In genomic region chr9:21568657-21569255, GRCm38 (mm10) we compare ENCODE assay signal across 25 mouse cellular contexts. TPM values are rescaled to one million over a fixed set of nuclear protein-coding genes. Genes with fewer than 3 reads are reported as not detected.
DNase-seq lines count a peak whose midpoint lies in the region; ATAC-seq and TF ChIP-seq lines count a peak whose summit lies in the region.
"Had no signal": no experiment of that assay in that cellular context is flagged by ENCODE, and none has a peak within 500 bp of the region (broad histone marks: within the 10 kb centered on the region; RNA-seq: fewer than 3 reads in every experiment).

No protein-coding gene starts in this region.

- no peaks in the 10 kb centered on the region for H3K9me3 ChIP-seq in kidney, embryonic 14.5 days (ENCODE audit: control insufficient read depth, low read length)
- no peaks in the 10 kb centered on the region for H3K9me3 ChIP-seq in midbrain, embryonic 11.5 days (ENCODE audit: control insufficient read depth, low read length)
- H3K9me3 ChIP-seq in midbrain, embryonic 13.5 days = no peaks in the 10 kb centered on the region
- H3K9me3 ChIP-seq: embryonic facial prominence, embryonic 13.5 days; forebrain, embryonic 10.5 days; forebrain, embryonic 15.5 days; heart, embryonic 13.5 days; limb, embryonic 13.5 days; midbrain, embryonic 12.5 days; neural tube, embryonic 13.5 days had no signal

- intact Hi-C loops in gastrocnemius, adult 2 months (cut with DNase I) = no loop called here
- intact Hi-C loops in gastrocnemius, postnatal 14 days (cut with DNase I; ENCODE audit: low total_unique reads) = no loop called here

- WGBS in kidney, embryonic 14.5 days = 62% methylated on average over 8 of the region's 8 CpGs
- 91% methylated on average over 8 of the region's 8 CpGs for WGBS in midbrain, embryonic 11.5 days
- WGBS in midbrain, embryonic 13.5 days = 90% methylated on average over 8 of the region's 8 CpGs

- no peak overlapping the region for H3K9ac ChIP-seq in kidney, embryonic 14.5 days (ENCODE audit: low read depth, low read length)
- H3K9ac ChIP-seq in midbrain, embryonic 11.5 days (ENCODE audit: low read length) = no peak overlapping the region
- no peak overlapping the region for H3K9ac ChIP-seq in midbrain, embryonic 13.5 days (replicated peaks)
- H3K9ac ChIP-seq: embryonic facial prominence, embryonic 13.5 days; forebrain, embryonic 15.5 days; heart, embryonic 13.5 days; limb, embryonic 13.5 days; midbrain, embryonic 12.5 days had no signal

- DNase-seq in gastrocnemius, adult 2 months = peak; percentile 48
- DNase-seq in gastrocnemius, postnatal 14 days = no peak
- peak; percentile 33 for DNase-seq in kidney, adult 9 months
- peak; percentile 72 for DNase-seq in midbrain, embryonic 11.5 days (ENCODE audit: low spot score, missing footprints)
- DNase-seq in layer of hippocampus, adult 2 months (ENCODE audit: low spot score in 2 of 2) = no peak
- DNase-seq: adrenal gland, adult 8-10 months; cerebellum, adult 2 months; cerebellum, postnatal 25 days; heart, adult 2 months; heart, postnatal 10 days; kidney, adult 18-20 months; lung, postnatal 36 days; right cerebral cortex, postnatal 4 days; thymus, adult 2 months; thymus, postnatal 36 days had no signal

- H3K27me3 ChIP-seq in kidney, embryonic 14.5 days (ENCODE audit: control insufficient read depth, insufficient read depth, low read length) = no peaks in the 10 kb centered on the region
- H3K27me3 ChIP-seq in midbrain, embryonic 11.5 days (ENCODE audit: control insufficient read depth, insufficient read depth, low read length) = no peaks in the 10 kb centered on the region
- H3K27me3 ChIP-seq in midbrain, embryonic 13.5 days = no peaks in the 10 kb centered on the region
- H3K27me3 ChIP-seq: embryonic facial prominence, embryonic 13.5 days; forebrain, embryonic 15.5 days; heart, embryonic 13.5 days; limb, embryonic 13.5 days; midbrain, embryonic 12.5 days; neural tube, embryonic 13.5 days had no signal

- no peak; the same call in 1 of the 2 replicates for ATAC-seq in kidney, embryonic 14.5 days (ENCODE audit: low FRiP score, low TSS enrichment)
- no peak for ATAC-seq in midbrain, embryonic 11.5 days (ENCODE audit: low FRiP score)
- no peak for ATAC-seq in midbrain, embryonic 13.5 days
- ATAC-seq: forebrain, embryonic 15.5 days; hindbrain, embryonic 16.5 days had no signal

- peaks cover 48% of the 10 kb centered on the region for H3K36me3 ChIP-seq in kidney, embryonic 14.5 days (ENCODE audit: control insufficient read depth, insufficient read depth, low read length)
- H3K36me3 ChIP-seq in midbrain, embryonic 11.5 days (ENCODE audit: control insufficient read depth, insufficient read depth, low read length) = peaks cover 13% of the 10 kb centered on the region
- peaks cover 47% of the 10 kb centered on the region for H3K36me3 ChIP-seq in midbrain, embryonic 13.5 days

- peak overlapping the region; percentile 82 for H3K27ac ChIP-seq in gastrocnemius, adult 2 months
- H3K27ac ChIP-seq in kidney, embryonic 14.5 days (ENCODE audit: low read depth, low read length) = no peak overlapping the region
- H3K27ac ChIP-seq in midbrain, embryonic 11.5 days (ENCODE audit: low read depth, low read length) = no peak overlapping the region
- H3K27ac ChIP-seq in midbrain, embryonic 13.5 days = no peak overlapping the region
- no peak overlapping the region for H3K27ac ChIP-seq in layer of hippocampus, adult 2 months
- H3K27ac ChIP-seq: embryonic facial prominence, embryonic 13.5 days; forebrain, embryonic 10.5 days; forebrain, embryonic 15.5 days; heart, adult 2 months; heart, embryonic 13.5 days; limb, embryonic 13.5 days; midbrain, embryonic 12.5 days; neural tube, embryonic 13.5 days had no signal

- H3K4me3 ChIP-seq in gastrocnemius, adult 2 months = no peak overlapping the region
- no peak overlapping the region for H3K4me3 ChIP-seq in kidney, embryonic 14.5 days (ENCODE audit: low read length)
- no peak overlapping the region for H3K4me3 ChIP-seq in midbrain, embryonic 11.5 days (ENCODE audit: low read depth, low read length)
- no peak overlapping the region for H3K4me3 ChIP-seq in midbrain, embryonic 13.5 days (replicated peaks)
- H3K4me3 ChIP-seq in layer of hippocampus, adult 2 months = no peak overlapping the region
- H3K4me3 ChIP-seq: embryonic facial prominence, embryonic 13.5 days; forebrain, embryonic 10.5 days; forebrain, embryonic 15.5 days; heart, adult 2 months; heart, embryonic 13.5 days; limb, embryonic 13.5 days; midbrain, embryonic 12.5 days; neural tube, embryonic 13.5 days had no signal

- no peak overlapping the region for H3K4me2 ChIP-seq in kidney, embryonic 14.5 days (replicated peaks; ENCODE audit: low read depth, low read length)
- no peak overlapping the region for H3K4me2 ChIP-seq in midbrain, embryonic 11.5 days
- H3K4me2 ChIP-seq in midbrain, embryonic 13.5 days (replicated peaks) = no peak overlapping the region
- H3K4me2 ChIP-seq: embryonic facial prominence, embryonic 13.5 days; forebrain, embryonic 15.5 days; heart, embryonic 13.5 days; limb, embryonic 13.5 days; midbrain, embryonic 12.5 days; neural tube, embryonic 13.5 days had no signal

- no peaks in the 10 kb centered on the region for H3K4me1 ChIP-seq in kidney, embryonic 14.5 days (ENCODE audit: control insufficient read depth, insufficient read depth, low read length)
- no peaks in the 10 kb centered on the region for H3K4me1 ChIP-seq in midbrain, embryonic 11.5 days (ENCODE audit: control insufficient read depth, insufficient read depth, low read length)
- no peaks in the 10 kb centered on the region; the same call in 1 of the 2 replicates for H3K4me1 ChIP-seq in midbrain, embryonic 13.5 days (replicated peaks)
- H3K4me1 ChIP-seq: embryonic facial prominence, embryonic 13.5 days; forebrain, embryonic 10.5 days; forebrain, embryonic 15.5 days; limb, embryonic 13.5 days; midbrain, embryonic 12.5 days had no signal

- no peak for TF ChIP-seq CTCF in gastrocnemius, adult 2 months (IDR thresholded peaks at IDR 0.05)
- no peak for TF ChIP-seq CTCF in layer of hippocampus, adult 2 months (conservative IDR thresholded peaks at IDR 0.05)

RNA-seq across cellular contexts. Expression of gene Carm1, which starts 22.1 kb away (rescaled TPM):
- 10 to 100 TPM; 54.6 to 57.2 TPM for total RNA-seq in gastrocnemius, adult 2 months (2021)
- 10 to 100 TPM; 62.8 to 68.0 TPM for total RNA-seq in gastrocnemius, postnatal 14 days (2021)
- polyA plus RNA-seq in kidney, embryonic 14.5 days (2014; fragmentation: Nextera tagmentation; extraction: Ambion mirVana) = 46.9 and 60.3 TPM in 2 replicates
- polyA plus RNA-seq in midbrain, embryonic 11.5 days (2014; fragmentation: Nextera tagmentation; extraction: Ambion mirVana) = 53.4 and 63.1 TPM in 2 replicates
- 32.1 and 39.6 TPM in 2 replicates for polyA plus RNA-seq in midbrain, embryonic 13.5 days (2015; fragmentation: Nextera tagmentation; extraction: Ambion mirVana)
- total RNA-seq in layer of hippocampus, adult 2 months (2021) = 10 to 100 TPM; 75.9 to 85.6 TPM

RNA-seq across cellular contexts. Expression of gene Timm29, which starts 23.8 kb away (rescaled TPM):
- 10 to 100 TPM; 44.1 to 48.3 TPM for total RNA-seq in gastrocnemius, adult 2 months (2021)
- total RNA-seq in gastrocnemius, postnatal 14 days (2021) = 10 to 100 TPM; 41.4 to 44.5 TPM
- polyA plus RNA-seq in kidney, embryonic 14.5 days (2014; fragmentation: Nextera tagmentation; extraction: Ambion mirVana) = 27.0 and 41.3 TPM in 2 replicates
- polyA plus RNA-seq in midbrain, embryonic 11.5 days (2014; fragmentation: Nextera tagmentation; extraction: Ambion mirVana) = 57.9 and 59.9 TPM in 2 replicates
- polyA plus RNA-seq in midbrain, embryonic 13.5 days (2015; fragmentation: Nextera tagmentation; extraction: Ambion mirVana) = 52.8 and 58.6 TPM in 2 replicates
- total RNA-seq in layer of hippocampus, adult 2 months (2021) = 10 to 100 TPM; 58.3 to 62.0 TPM

RNA-seq across cellular contexts. Expression of gene Yipf2, which starts 23.9 kb away (rescaled TPM):
- 1 to 10 TPM; 5.8 to 6.9 TPM for total RNA-seq in gastrocnemius, adult 2 months (2021)
- 1 to 10 TPM; 4.6 to 5.8 TPM for total RNA-seq in gastrocnemius, postnatal 14 days (2021)
- polyA plus RNA-seq in kidney, embryonic 14.5 days (2014; fragmentation: Nextera tagmentation; extraction: Ambion mirVana) = 23.4 and 24.0 TPM in 2 replicates
- polyA plus RNA-seq in midbrain, embryonic 11.5 days (2014; fragmentation: Nextera tagmentation; extraction: Ambion mirVana) = 14.8 and 15.1 TPM in 2 replicates
- polyA plus RNA-seq in midbrain, embryonic 13.5 days (2015; fragmentation: Nextera tagmentation; extraction: Ambion mirVana) = 28.7 and 28.8 TPM in 2 replicates
- 10 to 100 TPM; 18.6 to 19.8 TPM for total RNA-seq in layer of hippocampus, adult 2 months (2021)

RNA-seq across cellular contexts. Expression of gene AB124611, which starts 42.8 kb away (rescaled TPM):
- 1 to 10 TPM in 1 of 2 experiments, under 1 TPM in 1; 0.74 to 1.3 TPM for total RNA-seq in gastrocnemius, adult 2 months (2021)
- total RNA-seq in gastrocnemius, postnatal 14 days (2021) = 1 to 10 TPM; 1.0 to 1.5 TPM
- 3.8 and 4.8 TPM in 2 replicates for polyA plus RNA-seq in kidney, embryonic 14.5 days (2014; fragmentation: Nextera tagmentation; extraction: Ambion mirVana)
- polyA plus RNA-seq in midbrain, embryonic 11.5 days (2014; fragmentation: Nextera tagmentation; extraction: Ambion mirVana) = 2.9 and 3.2 TPM in 2 replicates
- polyA plus RNA-seq in midbrain, embryonic 13.5 days (2015; fragmentation: Nextera tagmentation; extraction: Ambion mirVana) = 5.1 and 6.3 TPM in 2 replicates
- total RNA-seq in layer of hippocampus, adult 2 months (2021) = under 1 TPM; 0.27 to 0.44 TPM

RNA-seq across cellular contexts. Expression of gene Smarca4, which starts 47.2 kb away (rescaled TPM):
- total RNA-seq in gastrocnemius, adult 2 months (2021) = 10 to 100 TPM; 39.0 to 40.7 TPM
- total RNA-seq in gastrocnemius, postnatal 14 days (2021) = 10 to 100 TPM; 42.5 to 49.8 TPM
- polyA plus RNA-seq in kidney, embryonic 14.5 days (2014; fragmentation: Nextera tagmentation; extraction: Ambion mirVana) = 105 and 125 TPM in 2 replicates
- 126 and 136 TPM in 2 replicates for polyA plus RNA-seq in midbrain, embryonic 11.5 days (2014; fragmentation: Nextera tagmentation; extraction: Ambion mirVana)
- polyA plus RNA-seq in midbrain, embryonic 13.5 days (2015; fragmentation: Nextera tagmentation; extraction: Ambion mirVana) = 172 and 183 TPM in 2 replicates
- 100 to 1,000 TPM; 114 to 115 TPM for total RNA-seq in layer of hippocampus, adult 2 months (2021)

Comparison
In these comparisons a context has a peak if more than half of its experiments do, and no peak if none do; other contexts are left out.
1. DNase-seq: peak in gastrocnemius, adult 2 months (single experiment), kidney, adult 9 months (single experiment) and midbrain, embryonic 11.5 days (single experiment); none in gastrocnemius, postnatal 14 days (single experiment) and layer of hippocampus, adult 2 months (0 of 2).